Mouse (Mus musculus) CH12.LX (cell line): ENCODE results near the gene Ndrg2. TPM values are rescaled to one million over a fixed set of nuclear protein-coding genes. Genes with fewer than 3 reads are reported as not detected.

Experiments used
- DNase-seq: peaks from one replicate; pipeline ENCODE4 v3.0.0-alpha.2; 2013; ENCODE audit errors: extremely low read depth
- H3K27ac ChIP-seq: 2 replicates; pipeline ENCODE4 v1.5.1; 2012; ENCODE audit warnings: low read depth, mild to moderate bottlenecking, control low read depth, moderate library complexity; ENCODE audit not compliant: insufficient read depth
- H3K27me3 ChIP-seq: replicated peaks from 2 replicates; pipeline ENCODE3; 2012; ENCODE audit warnings: inconsistent platforms
- H3K36me3 ChIP-seq, 2 experiments: replicated peaks in 1 of 2; 2 replicates each; pipeline versions ENCODE3 to v1.6.1; 2012; ENCODE audit warnings: inconsistent platforms in 1 of 2, low read length in 1 of 2, mild to moderate bottlenecking in 1 of 2, mixed read lengths in 1 of 2, moderate library complexity in 1 of 2; ENCODE audit not compliant: control insufficient read depth in 1 of 2, insufficient read depth in 1 of 2
- H3K4me1 ChIP-seq, 2 experiments: 2 replicates each; pipeline ENCODE4 v1.6.1; 2012; ENCODE audit warnings: inconsistent platforms in 1 of 2, moderate library complexity in 1 of 2; ENCODE audit not compliant: insufficient read depth in 2 of 2, control insufficient read depth in 1 of 2
- H3K4me2 ChIP-seq: 2 replicates; pipeline ENCODE4 v1.6.1; 2012; ENCODE audit warnings: low read depth, mild to moderate bottlenecking, control low read depth; ENCODE audit not compliant: poor library complexity, insufficient read depth, severe bottlenecking
- H3K4me3 ChIP-seq, 3 experiments: fragments of 150-350 bp in 1 of 3; sonication (generic) in 1 of 3; replicated peaks in 1 of 3; 2 replicates each; pipeline versions ENCODE3 to v1.5.1; 2011 to 2012; ENCODE audit warnings: low read depth in 2 of 3, low read length in 2 of 3, mild to moderate bottlenecking in 2 of 3, moderate library complexity in 2 of 3, control low read depth in 1 of 3, improper control_type of control experiment in 1 of 3, inconsistent platforms in 1 of 3, mixed read lengths in 1 of 3; ENCODE audit not compliant: poor library complexity in 1 of 3
- H3K79me2 ChIP-seq: replicated peaks from 2 replicates; pipeline ENCODE4 v1.6.1; 2012; ENCODE audit warnings: mild to moderate bottlenecking, moderate library complexity; ENCODE audit not compliant: control insufficient read depth, poor library complexity, insufficient read depth, severe bottlenecking; ENCODE audit errors: extremely low read depth
- H3K9ac ChIP-seq: 2 replicates; pipeline ENCODE4 v1.6.1; 2012; ENCODE audit warnings: low read depth, mild to moderate bottlenecking, control low read depth, moderate library complexity; ENCODE audit not compliant: insufficient read depth
- H3K9me3 ChIP-seq: replicated peaks from 2 replicates; pipeline ENCODE3; 2012; ENCODE audit warnings: low read length, inconsistent platforms, mixed read lengths
- BHLHE40 ChIP-seq: IDR thresholded peaks from 2 replicates; pipeline ENCODE4 v1.6.1; 2011; ENCODE audit warnings: mild to moderate bottlenecking, low read depth, low read length, improper control_type of control experiment
- CHD1 ChIP-seq: IDR thresholded peaks from 2 replicates; pipeline ENCODE4 v1.6.1; 2012; ENCODE audit warnings: low read depth, low read length, improper control_type of control experiment, inconsistent platforms
- CHD2 ChIP-seq: IDR thresholded peaks from 2 replicates; pipeline ENCODE4 v1.6.1; 2011; ENCODE audit warnings: low read length, improper control_type of control experiment
- E2F4 ChIP-seq: IDR thresholded peaks from 2 replicates; pipeline ENCODE4 v1.6.1; 2011; ENCODE audit warnings: low read depth, low read length, improper control_type of control experiment; ENCODE audit not compliant: insufficient replicate concordance
- GABPA ChIP-seq: IDR thresholded peaks from 2 replicates; pipeline ENCODE4 v1.6.1; 2012; ENCODE audit warnings: low read depth, low read length, improper control_type of control experiment, inconsistent platforms; ENCODE audit not compliant: insufficient replicate concordance
- HCFC1 ChIP-seq: IDR thresholded peaks from 2 replicates; pipeline ENCODE4 v1.6.1; 2012; ENCODE audit warnings: low read depth, mild to moderate bottlenecking, inconsistent platforms, low read length, improper control_type of control experiment
- IRF4 ChIP-seq: IDR thresholded peaks from 2 replicates; pipeline ENCODE4 v1.6.1; 2014; ENCODE audit warnings: low read depth, mild to moderate bottlenecking, inconsistent platforms, low read length, improper control_type of control experiment
- JUND ChIP-seq: conservative IDR thresholded peaks from 2 replicates; pipeline ENCODE4 v1.6.1; 2011; ENCODE audit warnings: low read depth, low read length, improper control_type of control experiment
- MAFK ChIP-seq: IDR thresholded peaks from 2 replicates; pipeline ENCODE4 v1.6.1; 2011; ENCODE audit warnings: low read length, improper control_type of control experiment; ENCODE audit not compliant: insufficient replicate concordance
- MAZ ChIP-seq: IDR thresholded peaks from 2 replicates; pipeline ENCODE4 v1.6.1; 2012; ENCODE audit warnings: low read depth, mild to moderate bottlenecking, inconsistent platforms, low read length, improper control_type of control experiment, moderate library complexity
- MEF2A ChIP-seq: IDR thresholded peaks from 2 replicates; pipeline ENCODE4 v1.6.1; 2014; ENCODE audit warnings: low read depth, mild to moderate bottlenecking, inconsistent platforms, low read length, improper control_type of control experiment, borderline replicate concordance
- MXI1 ChIP-seq: IDR thresholded peaks from 2 replicates; pipeline ENCODE4 v1.6.1; 2011; ENCODE audit warnings: mild to moderate bottlenecking, low read depth, low read length, improper control_type of control experiment
- MYC ChIP-seq: IDR thresholded peaks from 2 replicates; pipeline ENCODE4 v1.6.1; 2011; ENCODE audit warnings: low read depth, mild to moderate bottlenecking, improper control_type of control experiment, low read length
- NELFE ChIP-seq: IDR thresholded peaks from 2 replicates; pipeline ENCODE4 v1.6.1; 2011; ENCODE audit warnings: low read depth, low read length, improper control_type of control experiment
- NRF1 ChIP-seq: IDR thresholded peaks from 2 replicates; pipeline ENCODE4 v1.6.1; 2014; ENCODE audit warnings: low read depth, mild to moderate bottlenecking, inconsistent platforms, low read length, improper control_type of control experiment, moderate library complexity
- PAX5 ChIP-seq: IDR thresholded peaks from 2 replicates; pipeline ENCODE4 v1.6.1; 2012; ENCODE audit warnings: low read length, inconsistent platforms, mixed read lengths
- POLR2AphosphoS2 ChIP-seq: IDR thresholded peaks from 2 replicates; pipeline ENCODE4 v1.6.1; 2011; ENCODE audit warnings: low read depth, low read length, improper control_type of control experiment
- RAD21 ChIP-seq: IDR thresholded peaks from 2 replicates; pipeline ENCODE4 v1.6.1; 2011; ENCODE audit warnings: low read depth, mild to moderate bottlenecking, low read length, improper control_type of control experiment, moderate library complexity
- RCOR1 ChIP-seq: conservative IDR thresholded peaks from 2 replicates; pipeline ENCODE4 v1.6.1; 2012; ENCODE audit warnings: low read depth, mild to moderate bottlenecking, inconsistent platforms, low read length, improper control_type of control experiment
- SMC3 ChIP-seq: IDR thresholded peaks from 2 replicates; pipeline ENCODE4 v1.6.1; 2011; ENCODE audit warnings: low read depth, low read length, improper control_type of control experiment
- TBP ChIP-seq: conservative IDR thresholded peaks from 2 replicates; pipeline ENCODE4 v1.6.1; 2011; ENCODE audit warnings: low read depth, low read length, improper control_type of control experiment
- USF1 ChIP-seq: IDR thresholded peaks from 2 replicates; pipeline ENCODE4 v1.6.1; 2014; ENCODE audit warnings: low read depth, mild to moderate bottlenecking, inconsistent platforms, low read length, improper control_type of control experiment
- ZC3H11A ChIP-seq: IDR thresholded peaks from 2 replicates; pipeline ENCODE4 v1.6.1; 2012; ENCODE audit warnings: low read depth, mild to moderate bottlenecking, inconsistent platforms, low read length, improper control_type of control experiment
- ZNF384 ChIP-seq: IDR thresholded peaks from 2 replicates; pipeline ENCODE4 v1.6.1; 2012; ENCODE audit warnings: low read depth, low read length, improper control_type of control experiment, inconsistent platforms
- dilution Hi-C: fragments of 300-500 bp; cut with MboI; formaldehyde crosslinking; loops from 2 replicates; pipeline ENCODE4 v1.14.3; 2020; ENCODE audit warnings: low sequenced_read_pairs; ENCODE audit not compliant: extremely low pct_unique_long_range_greater_than_20kb, extremely low pct_ligation_motif_present
- in situ Hi-C: fragments of 300-500 bp; cut with MboI; formaldehyde crosslinking; loops from 3 replicates; pipeline ENCODE4 v1.14.3; 2019; ENCODE audit warnings: low sequenced_read_pairs, low pct_ligation_motif_present, low pct_unique_long_range_greater_than_20kb, mixed read lengths
- polyA plus RNA-seq: library from polyadenylated mRNA; unstranded; fragments of >175 nt; gene quantifications from 2 replicates; pipeline ENCODE4 v1.2.1, GENCODE M21; 2012; ENCODE audit warnings: low read depth; ENCODE audit not compliant: insufficient read length
- total RNA-seq, 2 experiments: library from RNA; depleted of rRNA; stranded (reverse); fragments of 300-350 nt in 1 of 2; fragments of >200 nt in 1 of 2; gene quantifications; 2 replicates each; pipeline ENCODE4 v1.2.3; 2012 to 2014

The Ndrg2 gene
- total and polyA plus RNA-seq, 3 experiments = 0.50 to 1.1 (median 1.0) TPM

GRCm38 (mm10) chr14:51912391-51913061 lies 1.4 kb downstream of the Ndrg2 start:
- TF ChIP-seq BHLHE40 (no peak), MYC (no peak), MXI1 (no peak), GABPA (no peak), MAFK (no peak), E2F4 (no peak), JUND (no peak), CHD1 (no peak), PAX5 (no peak)
- Histone ChIP-seq H3K9ac (no peak overlapping the region), H3K79me2 (no peaks in the 10 kb centered on the region), H3K4me3 (peak overlapping the region in 1 of 3 experiments; percentile 27), H3K27me3 (peaks cover 10% of the 10 kb centered on the region), H3K4me2 (peak overlapping the region; percentile 57), H3K4me1 (peaks cover 9 to 22% of the 10 kb centered on the region in 2 experiments), H3K36me3 (no peaks in the 10 kb centered on the region), H3K27ac (no peak overlapping the region), H3K9me3 (no peaks in the 10 kb centered on the region)
- in situ Hi-C loops (loop anchor here (25.0 kb wide), 1 partner anchor 425 kb away; the partner anchor contains the start of gene Sall2), dilution Hi-C loops (no loop called here)
- no peak for DNase-seq

- no peak for DNase-seq
- Histone ChIP-seq H3K4me2 (no peak overlapping the region), H3K27me3 (peaks cover 10% of the 10 kb centered on the region), H3K4me3 (no peak overlapping the region), H3K27ac (no peak overlapping the region), H3K79me2 (no peaks in the 10 kb centered on the region), H3K9me3 (no peaks in the 10 kb centered on the region), H3K4me1 (peaks cover 9 to 22% of the 10 kb centered on the region in 2 experiments), H3K36me3 (no peaks in the 10 kb centered on the region), H3K9ac (no peak overlapping the region)
- TF ChIP-seq POLR2AphosphoS2 = no peak
- no peak for TF ChIP-seq RAD21
- TF ChIP-seq RCOR1 = no peak
- no peak for TF ChIP-seq HCFC1
- TF ChIP-seq NELFE = no peak
- no peak for TF ChIP-seq MAZ
- no peak for TF ChIP-seq CHD2
- no peak for TF ChIP-seq IRF4
- TF ChIP-seq CHD1 = no peak
- TF ChIP-seq E2F4 = no peak
- TF ChIP-seq GABPA = no peak
- TF ChIP-seq TBP = no peak
- no peak for TF ChIP-seq ZNF384
- no peak for TF ChIP-seq SMC3
- no peak for TF ChIP-seq MEF2A
- no peak for TF ChIP-seq NRF1
- no peak for TF ChIP-seq ZC3H11A
- no peak for TF ChIP-seq USF1
- in situ Hi-C loops (loop anchor here (25.0 kb wide), 1 partner anchor 426 kb away; the partner anchor contains the start of gene Sall2), dilution Hi-C loops (no loop called here)
Observed at GRCm38 (mm10) chr14:51911301-51911700, 2.7 kb downstream of the Ndrg2 start.
